Mouse (Mus musculus) midbrain, embryonic 16.5 days (tissue): ENCODE measurements around the gene Luc7l3. TPM values are rescaled to one million over a fixed set of nuclear protein-coding genes. Genes with fewer than 3 reads are reported as not detected.

ENCODE experiments used
- ATAC-seq: fragments of 200-750 bp; cut with Nextera tagmentation; 2 replicates; pipeline ENCODE4 v1.8.0; 2017; ENCODE audit warnings: moderate TSS enrichment
- H3K27ac ChIP-seq: fragments of 300-500 bp; sonication (generic); 2 replicates; pipeline ENCODE4 v1.5.1; 2014; ENCODE audit warnings: mild to moderate bottlenecking, low read length, mixed read lengths
- H3K27me3 ChIP-seq: fragments of 300-500 bp; sonication (generic); 2 replicates; pipeline ENCODE4 v1.6.1; 2014; ENCODE audit warnings: low read depth, low read length, mixed read lengths; ENCODE audit not compliant: control insufficient read depth, insufficient read depth
- H3K36me3 ChIP-seq: fragments of 300-500 bp; sonication (generic); 2 replicates; pipeline ENCODE4 v1.6.1; 2014; ENCODE audit warnings: mild to moderate bottlenecking, low read length, moderate library complexity, mixed read lengths; ENCODE audit not compliant: control insufficient read depth, insufficient read depth
- H3K4me1 ChIP-seq: fragments of 300-500 bp; sonication (generic); 2 replicates; pipeline ENCODE4 v1.6.1; 2014; ENCODE audit warnings: mild to moderate bottlenecking, low read length, mixed read lengths; ENCODE audit not compliant: control insufficient read depth, insufficient read depth
- H3K4me2 ChIP-seq: fragments of 300-500 bp; sonication (generic); 2 replicates; pipeline ENCODE4 v1.6.1; 2014; ENCODE audit warnings: mild to moderate bottlenecking, low read length, mixed read lengths
- H3K4me3 ChIP-seq: fragments of 300-500 bp; sonication (generic); 2 replicates; pipeline ENCODE4 v1.5.1; 2014; ENCODE audit warnings: low read depth, mild to moderate bottlenecking, low read length, moderate library complexity, mixed read lengths
- H3K9ac ChIP-seq: fragments of 300-500 bp; sonication (generic); 2 replicates; pipeline ENCODE4 v1.6.1; 2014; ENCODE audit warnings: low read depth, low read length, mixed read lengths
- H3K9me3 ChIP-seq: fragments of 300-500 bp; sonication (generic); replicated peaks from 2 replicates; pipeline ENCODE4 v1.6.1; 2014; ENCODE audit warnings: mild to moderate bottlenecking, low read length, mixed read lengths; ENCODE audit not compliant: control insufficient read depth, poor library complexity, severe bottlenecking
- WGBS: fragments of 180-500 bp; shearing (Covaris S2); extraction: QIAGEN DNeasy Blood & Tissue Kit; methylation state at CpG from one replicate; pipeline ENCODE4 v1.1.7; 2014; 5-methylcytosine and 5-hydroxymethylcytosine counted together
- polyA plus RNA-seq: library from polyadenylated mRNA; unstranded; fragments of >200 nt; fragmentation: Nextera tagmentation; extraction: Ambion mirVana; gene quantifications from 2 replicates; pipeline ENCODE4 v1.2.1, GENCODE M21; 2015

Luc7l3 gene
- polyA plus RNA-seq, result 142 and 159 TPM in 2 replicates

GRCm38 (mm10) chr11:94321931-94322400 is at the start of gene Luc7l3:
Gene Luc7l3 (minus strand): TSS chr11:94321988.
- Histone ChIP-seq H3K4me3 (peak within 1 kb of the TSS; percentile 92), H3K36me3 (no peaks in the 10 kb centered on the region), H3K4me1 (peaks cover 35% of the 10 kb centered on the region), H3K4me2 (peak within 1 kb of the TSS; percentile 68), H3K27ac (peak within 1 kb of the TSS; percentile 98), H3K9me3 (no peaks in the 10 kb centered on the region), H3K9ac (peak within 1 kb of the TSS; percentile 98), H3K27me3 (no peaks in the 10 kb centered on the region)
- peak; percentile 93 for ATAC-seq
- WGBS, result under 1% methylated on average over 35 of the region's 36 CpGs

- 58% methylated on average over 5 of the region's 5 CpGs for WGBS
- no peak overlapping the region for H3K4me3 ChIP-seq
- no peak for ATAC-seq
These were observed 49.0 kb upstream of the Luc7l3 start for GRCm38 (mm10) chr11:94370809-94371208.

GRCm38 (mm10) chr11:94369981-94370380 is 48.2 kb upstream of the Luc7l3 start:
- no peak overlapping the region for H3K27ac ChIP-seq
- no peak overlapping the region for H3K9ac ChIP-seq
- no peaks in the 10 kb centered on the region for H3K36me3 ChIP-seq
- H3K4me1 ChIP-seq, result no peaks in the 10 kb centered on the region
- no peaks in the 10 kb centered on the region for H3K9me3 ChIP-seq
- no peak for ATAC-seq
- no peak overlapping the region for H3K4me3 ChIP-seq
- 87% methylated on average over 6 of the region's 6 CpGs for WGBS
- no peak overlapping the region for H3K4me2 ChIP-seq
- no peaks in the 10 kb centered on the region for H3K27me3 ChIP-seq

More at GRCm38 (mm10) chr11:94370809-94371208, 49.0 kb upstream of the Luc7l3 start:
- H3K27ac ChIP-seq, result no peak overlapping the region
- no peaks in the 10 kb centered on the region for H3K4me1 ChIP-seq
- H3K4me2 ChIP-seq, result no peak overlapping the region
- no peak overlapping the region for H3K9ac ChIP-seq
- H3K36me3 ChIP-seq, result no peaks in the 10 kb centered on the region
- H3K27me3 ChIP-seq, result no peaks in the 10 kb centered on the region
- no peaks in the 10 kb centered on the region for H3K9me3 ChIP-seq

DNA sequence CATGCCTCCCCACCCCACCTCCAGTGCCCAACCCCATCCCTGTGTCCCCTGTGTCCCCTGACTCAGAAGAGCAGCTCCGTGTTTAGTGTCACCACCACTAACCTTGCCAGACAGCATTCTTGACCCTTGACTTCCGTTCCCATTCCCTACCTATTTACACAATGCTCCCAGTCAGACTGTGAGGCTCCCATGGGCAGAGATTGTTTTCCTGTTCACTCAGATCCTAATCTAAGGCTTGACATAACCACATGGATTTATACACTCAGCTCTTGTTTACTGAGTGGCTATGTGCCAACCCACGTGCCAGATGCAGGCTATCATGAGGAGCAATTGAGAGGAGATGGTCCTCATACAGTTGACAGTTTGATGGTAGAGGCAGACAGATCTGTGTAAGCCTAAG is 43.6 kb upstream of the Luc7l3 start:
- Histone ChIP-seq H3K4me3 (no peak overlapping the region), H3K9me3 (no peaks in the 10 kb centered on the region), H3K4me1 (no peaks in the 10 kb centered on the region), H3K9ac (no peak overlapping the region), H3K27me3 (no peaks in the 10 kb centered on the region), H3K36me3 (no peaks in the 10 kb centered on the region), H3K27ac (no peak overlapping the region), H3K4me2 (no peak overlapping the region)
- no peak for ATAC-seq
- 85% methylated on average over 3 of the region's 3 CpGs for WGBS

DNA sequence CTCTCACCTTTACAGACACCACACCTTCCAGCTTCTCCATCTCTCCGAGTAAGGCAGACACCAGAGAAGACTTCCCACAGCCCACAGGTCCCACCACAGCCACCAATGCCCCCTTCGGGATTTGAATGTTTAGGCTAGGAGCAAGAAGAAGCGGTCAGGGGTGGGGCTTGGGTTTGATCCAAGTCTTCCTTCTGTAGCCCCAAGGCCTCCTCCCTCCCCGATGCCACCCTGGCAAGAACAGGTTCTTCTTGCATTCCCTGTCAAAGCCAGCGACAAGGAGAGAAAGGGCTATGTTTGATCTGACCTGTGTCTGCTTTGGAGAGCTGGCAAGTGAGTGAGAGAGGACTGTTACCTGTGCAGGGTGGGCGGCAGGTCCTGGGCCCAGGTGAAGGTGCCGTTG is 41.9 kb upstream of the Luc7l3 start:
- Histone ChIP-seq H3K27me3 (no peaks in the 10 kb centered on the region), H3K27ac (no peak overlapping the region), H3K9me3 (no peaks in the 10 kb centered on the region), H3K9ac (no peak overlapping the region), H3K4me1 (no peaks in the 10 kb centered on the region), H3K4me2 (no peak overlapping the region), H3K4me3 (no peak overlapping the region), H3K36me3 (no peaks in the 10 kb centered on the region)
- 87% methylated on average over 7 of the region's 7 CpGs for WGBS
- ATAC-seq, result no peak

DNA sequence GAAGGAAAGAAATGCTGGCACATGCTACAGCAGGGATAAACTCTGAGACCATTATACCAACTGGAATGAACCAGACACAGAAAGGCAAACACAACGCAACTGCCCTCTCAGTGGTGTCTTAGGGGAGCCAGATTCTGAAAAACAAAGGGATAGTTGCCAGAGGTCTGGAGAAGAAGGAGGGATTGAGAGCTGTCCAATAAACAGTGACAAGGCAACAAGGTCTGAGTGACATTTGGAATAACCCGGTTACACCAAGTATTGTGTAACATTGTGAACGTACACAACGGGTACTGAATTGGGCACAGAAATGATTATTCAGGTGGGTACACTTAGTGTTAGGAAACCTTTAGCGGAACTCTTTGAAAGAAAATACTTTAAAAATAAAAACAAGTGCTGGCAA is 40.3 kb upstream of the Luc7l3 start:
- ATAC-seq, result no peak
- H3K9me3 ChIP-seq, result no peaks in the 10 kb centered on the region
- no peaks in the 10 kb centered on the region for H3K36me3 ChIP-seq
- H3K4me1 ChIP-seq, result no peaks in the 10 kb centered on the region
- H3K4me2 ChIP-seq, result no peak overlapping the region
- no peaks in the 10 kb centered on the region for H3K27me3 ChIP-seq
- WGBS, result 89% methylated on average over 5 of the region's 5 CpGs
- H3K4me3 ChIP-seq, result no peak overlapping the region
- H3K27ac ChIP-seq, result no peak overlapping the region
- no peak overlapping the region for H3K9ac ChIP-seq

DNA sequence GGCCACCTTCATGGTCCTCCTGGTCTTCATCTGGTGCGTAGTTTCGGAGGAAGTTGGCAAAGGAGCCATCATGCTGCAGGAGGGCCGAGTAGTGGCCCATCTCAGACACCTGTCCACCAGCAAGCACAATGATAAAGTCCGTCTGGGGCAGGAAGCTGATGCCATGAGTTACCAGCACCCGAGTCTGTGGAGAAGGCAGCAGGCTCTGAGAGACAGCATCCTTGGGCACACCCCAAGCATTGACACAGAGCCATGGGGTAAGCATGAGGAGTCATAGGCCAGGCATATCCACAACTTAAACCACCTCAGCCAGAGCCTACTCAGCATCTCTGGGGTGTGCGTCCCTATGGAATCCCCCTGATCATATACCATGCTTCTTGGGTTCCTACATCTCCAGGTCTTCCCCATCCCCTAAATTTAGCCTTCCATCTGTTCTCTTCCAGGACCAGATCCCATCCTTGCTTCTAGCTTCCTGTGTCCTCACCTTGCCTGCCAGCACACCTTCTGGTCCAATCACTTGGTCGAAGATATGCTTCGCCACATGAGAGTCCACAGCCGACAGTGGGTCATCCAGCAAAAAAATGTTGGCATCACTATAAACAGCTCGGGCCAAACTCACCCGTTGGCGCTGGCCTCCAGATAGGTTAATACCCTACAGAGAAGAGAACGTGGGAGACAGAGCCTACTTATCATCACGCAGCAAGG is 39.5 kb upstream of the Luc7l3 start:
- no peaks in the 10 kb centered on the region for H3K27me3 ChIP-seq
- H3K36me3 ChIP-seq, result no peaks in the 10 kb centered on the region
- H3K4me2 ChIP-seq, result no peak overlapping the region
- H3K4me3 ChIP-seq, result no peak overlapping the region
- ATAC-seq, result no peak
- H3K4me1 ChIP-seq, result no peaks in the 10 kb centered on the region
- H3K27ac ChIP-seq, result no peak overlapping the region
- 95% methylated on average over 14 of the region's 14 CpGs for WGBS
- no peaks in the 10 kb centered on the region for H3K9me3 ChIP-seq
- H3K9ac ChIP-seq, result no peak overlapping the region

DNA sequence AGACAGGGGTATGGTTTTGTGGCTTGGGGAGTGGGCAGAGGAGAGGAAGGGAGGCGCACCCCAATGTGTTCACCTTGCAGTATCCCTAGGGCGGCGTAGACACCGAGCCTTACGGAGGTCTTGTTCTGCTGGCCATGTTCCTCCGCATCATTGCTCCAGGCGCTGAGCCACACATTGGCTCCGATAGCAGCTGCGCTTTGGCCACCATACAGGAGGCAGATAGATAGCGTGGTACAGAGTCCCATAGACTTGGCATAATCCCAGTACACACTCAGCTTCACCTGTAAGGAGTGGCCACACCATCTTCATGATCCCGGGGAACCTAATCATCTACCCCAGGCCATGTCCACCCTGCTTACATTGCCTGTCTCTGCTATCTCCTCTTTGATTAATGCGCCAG is 37.4 kb upstream of the Luc7l3 start:
- WGBS, result 96% methylated on average over 9 of the region's 12 CpGs
- H3K4me3 ChIP-seq, result no peak overlapping the region
- no peak for ATAC-seq
- no peak overlapping the region for H3K4me2 ChIP-seq
- H3K4me1 ChIP-seq, result no peaks in the 10 kb centered on the region
- H3K36me3 ChIP-seq, result no peaks in the 10 kb centered on the region
- no peak overlapping the region for H3K9ac ChIP-seq
- H3K27ac ChIP-seq, result no peak overlapping the region
- no peaks in the 10 kb centered on the region for H3K9me3 ChIP-seq
- H3K27me3 ChIP-seq, result no peaks in the 10 kb centered on the region

GRCm38 (mm10) chr11:94355521-94356217 is 33.9 kb upstream of the Luc7l3 start:
- no peak overlapping the region for H3K9ac ChIP-seq
- ATAC-seq, result no peak
- no peak overlapping the region for H3K4me3 ChIP-seq
- no peaks in the 10 kb centered on the region for H3K27me3 ChIP-seq
- H3K4me2 ChIP-seq, result no peak overlapping the region
- H3K36me3 ChIP-seq, result no peaks in the 10 kb centered on the region
- 81% methylated on average over 9 of the region's 9 CpGs for WGBS
- no peaks in the 10 kb centered on the region for H3K9me3 ChIP-seq
- no peak overlapping the region for H3K27ac ChIP-seq
- no peaks in the 10 kb centered on the region for H3K4me1 ChIP-seq
